Mouse (Mus musculus) erythroblast, embryonic 14.5 days (primary cell): ENCODE results near the gene Ap2b1.

Experiments
- GATA1 ChIP-seq: IDR thresholded peaks from 2 replicates; pipeline ENCODE4 v1.6.1; 2012; ENCODE audit warnings: low read length, inconsistent platforms, mixed read lengths
- TAL1 ChIP-seq: IDR thresholded peaks from 3 replicates; pipeline ENCODE4 v1.6.1; 2012; ENCODE audit warnings: low read length, inconsistent platforms, mixed read lengths

GRCm38 (mm10) chr11:83432533-83432932 lies 133.7 kb downstream of the Ap2b1 start:
- TF ChIP-seq GATA1 (no peak), TAL1 (no peak)
